Mouse (Mus musculus): Measurements from ENCODE around the gene Abcc6. TPM values are rescaled to one million over a fixed set of nuclear protein-coding genes. Genes with fewer than 3 reads are reported as not detected.

Gene Abcc6
- polyA plus RNA-seq, 1 experiment from 2014 or later = 0.15 TPM

GRCm38 (mm10) chr7:46013266-46014010, 16.7 kb downstream of the Abcc6 start:
- H3K27me3 ChIP-seq (ENCODE audit: control insufficient read depth, insufficient read depth, low read length) = no peaks in the 10 kb centered on the region
- H3K4me3 ChIP-seq (ENCODE audit: low read depth, low read length) = no peak overlapping the region
- H3K27ac ChIP-seq (ENCODE audit: low read depth, low read length) = no peak overlapping the region
- no peak overlapping the region for H3K4me2 ChIP-seq (ENCODE audit: low read depth)
- no peaks in the 10 kb centered on the region for H3K36me3 ChIP-seq (ENCODE audit: control insufficient read depth, insufficient read depth, low read length)
- H3K9me3 ChIP-seq (ENCODE audit: control insufficient read depth, low read length) = no peaks in the 10 kb centered on the region
- DNase-seq (ENCODE audit: low spot score) (peak; percentile 43), ATAC-seq (ENCODE audit: insufficient read depth, low FRiP score, low TSS enrichment) (no peak)
- H3K9ac ChIP-seq (ENCODE audit: low read length) = no peak overlapping the region
- peaks cover 5% of the 10 kb centered on the region; the same call in 1 of the 2 replicates for H3K4me1 ChIP-seq (ENCODE audit: control insufficient read depth, insufficient read depth, low read length)
- WGBS = 15% methylated on average over 9 of the region's 9 CpGs

DNA sequence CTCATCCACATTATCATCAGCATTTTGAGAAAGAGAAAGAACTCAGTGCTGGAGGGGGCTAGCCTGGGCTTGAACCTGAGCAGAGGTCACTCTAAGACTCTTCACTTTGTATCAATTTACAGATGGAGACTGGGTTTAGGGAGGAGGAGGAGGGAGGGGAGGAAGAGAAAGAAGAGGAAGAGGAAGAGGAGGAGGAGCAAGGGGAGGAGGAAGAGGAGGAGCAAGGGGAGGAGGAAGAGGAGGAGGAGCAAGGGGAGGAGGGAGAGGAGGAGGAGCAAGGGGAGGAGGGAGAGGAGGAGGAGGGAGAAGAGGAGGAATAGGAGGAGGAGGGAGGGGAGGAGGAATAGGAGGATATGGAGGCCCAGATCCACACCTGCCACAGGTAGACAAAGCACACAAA, 18.0 kb downstream of the Abcc6 start:
- no peaks in the 10 kb centered on the region for H3K9me3 ChIP-seq (ENCODE audit: control insufficient read depth, low read length)
- H3K9ac ChIP-seq (ENCODE audit: low read length) = no peak overlapping the region
- no peaks in the 10 kb centered on the region for H3K36me3 ChIP-seq (ENCODE audit: control insufficient read depth, insufficient read depth, low read length)
- no peak overlapping the region for H3K4me3 ChIP-seq (ENCODE audit: low read depth, low read length)
- DNase-seq (ENCODE audit: low spot score) (no peak), ATAC-seq (ENCODE audit: insufficient read depth, low FRiP score, low TSS enrichment) (no peak)
- H3K27ac ChIP-seq (ENCODE audit: low read depth, low read length) = no peak overlapping the region
- no peak overlapping the region for H3K4me2 ChIP-seq (ENCODE audit: low read depth)
- H3K27me3 ChIP-seq (ENCODE audit: control insufficient read depth, insufficient read depth, low read length) = no peaks in the 10 kb centered on the region
- H3K4me1 ChIP-seq (ENCODE audit: control insufficient read depth, insufficient read depth, low read length) = peaks cover 5% of the 10 kb centered on the region; the same call in 1 of the 2 replicates

GRCm38 (mm10) chr7:46009578-46009977, 20.5 kb downstream of the Abcc6 start:
- Histone ChIP-seq H3K9me3 (ENCODE audit: control insufficient read depth, low read length) (no peaks in the 10 kb centered on the region), H3K4me2 (ENCODE audit: low read depth) (no peak overlapping the region), H3K9ac (ENCODE audit: low read length) (no peak overlapping the region), H3K4me1 (ENCODE audit: control insufficient read depth, insufficient read depth, low read length) (peaks cover 5% of the 10 kb centered on the region; the same call in 1 of the 2 replicates), H3K27me3 (ENCODE audit: control insufficient read depth, insufficient read depth, low read length) (no peaks in the 10 kb centered on the region), H3K36me3 (ENCODE audit: control insufficient read depth, insufficient read depth, low read length) (no peaks in the 10 kb centered on the region), H3K27ac (ENCODE audit: low read depth, low read length) (no peak overlapping the region), H3K4me3 (ENCODE audit: low read depth, low read length) (no peak overlapping the region)
- DNase-seq (ENCODE audit: low spot score) (peak; percentile 64), ATAC-seq (ENCODE audit: insufficient read depth, low FRiP score, low TSS enrichment) (no peak)
- WGBS = 25% methylated on average over 5 of the region's 5 CpGs

GRCm38 (mm10) chr7:46002748-46003147, 27.4 kb downstream of the Abcc6 start:
- no peaks in the 10 kb centered on the region for H3K36me3 ChIP-seq (ENCODE audit: control insufficient read depth, insufficient read depth, low read length)
- WGBS = 64% methylated on average over 4 of the region's 4 CpGs
- DNase-seq (ENCODE audit: low spot score) (no peak), ATAC-seq (ENCODE audit: insufficient read depth, low FRiP score, low TSS enrichment) (no peak)
- no peaks in the 10 kb centered on the region for H3K4me1 ChIP-seq (ENCODE audit: control insufficient read depth, insufficient read depth, low read length)
- no peaks in the 10 kb centered on the region for H3K27me3 ChIP-seq (ENCODE audit: control insufficient read depth, insufficient read depth, low read length)
- H3K4me3 ChIP-seq (ENCODE audit: low read depth, low read length) = no peak overlapping the region
- no peak overlapping the region for H3K27ac ChIP-seq (ENCODE audit: low read depth, low read length)
- H3K4me2 ChIP-seq (ENCODE audit: low read depth) = no peak overlapping the region
- H3K9me3 ChIP-seq (ENCODE audit: control insufficient read depth, low read length) = no peaks in the 10 kb centered on the region
- H3K9ac ChIP-seq (ENCODE audit: low read length) = no peak overlapping the region

DNA sequence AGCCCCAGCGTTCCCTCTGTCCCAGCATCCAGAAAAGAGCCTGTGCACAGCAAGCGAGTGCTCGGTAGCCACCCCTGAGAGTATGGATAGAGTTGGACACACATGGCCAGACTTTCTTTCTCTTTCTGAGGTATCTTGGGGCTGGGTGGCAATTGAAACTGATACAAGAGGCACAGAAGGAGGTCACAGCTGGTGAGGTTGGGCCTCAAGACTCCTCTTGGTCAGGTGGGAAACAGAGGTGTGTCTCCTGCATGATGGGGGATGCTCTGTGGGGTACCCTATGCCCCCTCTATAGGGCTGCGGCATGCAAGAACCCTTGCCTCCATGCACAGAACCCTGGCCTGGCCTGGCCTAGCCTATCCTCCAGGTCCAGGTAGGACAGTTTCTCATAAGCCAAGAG, 29.5 kb downstream of the Abcc6 start:
- H3K9ac ChIP-seq (ENCODE audit: low read length) = no peak overlapping the region
- DNase-seq (ENCODE audit: low spot score) = no peak

GRCm38 (mm10) chr7:45992470-45992869, 37.6 kb downstream of the Abcc6 start:
- H3K36me3 ChIP-seq (ENCODE audit: control insufficient read depth, insufficient read depth, low read length) = no peaks in the 10 kb centered on the region
- ATAC-seq (ENCODE audit: insufficient read depth, low FRiP score, low TSS enrichment) (no peak), DNase-seq (ENCODE audit: low spot score) (no peak)
- no peak overlapping the region for H3K27ac ChIP-seq (ENCODE audit: low read depth, low read length)
- H3K9me3 ChIP-seq (ENCODE audit: control insufficient read depth, low read length) = no peaks in the 10 kb centered on the region
- no peak overlapping the region for H3K4me3 ChIP-seq (ENCODE audit: low read depth, low read length)
- 88% methylated on average over 8 of the region's 8 CpGs for WGBS
- H3K27me3 ChIP-seq (ENCODE audit: control insufficient read depth, insufficient read depth, low read length) = no peaks in the 10 kb centered on the region
- H3K9ac ChIP-seq (ENCODE audit: low read length) = no peak overlapping the region
- H3K4me2 ChIP-seq (ENCODE audit: low read depth) = no peak overlapping the region
- no peaks in the 10 kb centered on the region for H3K4me1 ChIP-seq (ENCODE audit: control insufficient read depth, insufficient read depth, low read length)

More for the DNA sequence above, 29.5 kb downstream of the Abcc6 start:
- Histone ChIP-seq H3K4me3 (ENCODE audit: low read depth, low read length) (no peak overlapping the region), H3K4me1 (ENCODE audit: control insufficient read depth, insufficient read depth, low read length) (no peaks in the 10 kb centered on the region), H3K36me3 (ENCODE audit: control insufficient read depth, insufficient read depth, low read length) (no peaks in the 10 kb centered on the region), H3K9me3 (ENCODE audit: control insufficient read depth, low read length) (no peaks in the 10 kb centered on the region), H3K27me3 (ENCODE audit: control insufficient read depth, insufficient read depth, low read length) (no peaks in the 10 kb centered on the region), H3K27ac (ENCODE audit: low read depth, low read length) (no peak overlapping the region), H3K4me2 (ENCODE audit: low read depth) (no peak overlapping the region)
- 90% methylated on average over 4 of the region's 4 CpGs for WGBS
- ATAC-seq (ENCODE audit: insufficient read depth, low FRiP score, low TSS enrichment) = no peak

- no peaks in the 10 kb centered on the region for H3K9me3 ChIP-seq (ENCODE audit: control insufficient read depth, low read length)
- no peak overlapping the region for H3K27ac ChIP-seq (ENCODE audit: low read depth, low read length)
- WGBS = 93% methylated on average over 1 of the region's 1 CpGs
- no peaks in the 10 kb centered on the region for H3K27me3 ChIP-seq (ENCODE audit: control insufficient read depth, insufficient read depth, low read length)
- ATAC-seq (ENCODE audit: insufficient read depth, low FRiP score, low TSS enrichment) = no peak
- H3K4me2 ChIP-seq (ENCODE audit: low read depth) = no peak overlapping the region
- H3K36me3 ChIP-seq (ENCODE audit: control insufficient read depth, insufficient read depth, low read length) = no peaks in the 10 kb centered on the region
- no peak overlapping the region for H3K4me3 ChIP-seq (ENCODE audit: low read depth, low read length)
- no peaks in the 10 kb centered on the region for H3K4me1 ChIP-seq (ENCODE audit: control insufficient read depth, insufficient read depth, low read length)
- no peak for DNase-seq (ENCODE audit: low spot score)
- no peak overlapping the region for H3K9ac ChIP-seq (ENCODE audit: low read length)
Measured at GRCm38 (mm10) chr7:45988344-45988743, 41.8 kb downstream of the Abcc6 start.

- Histone ChIP-seq H3K36me3 (ENCODE audit: control insufficient read depth, insufficient read depth, low read length) (no peaks in the 10 kb centered on the region), H3K27me3 (ENCODE audit: control insufficient read depth, insufficient read depth, low read length) (no peaks in the 10 kb centered on the region), H3K9me3 (ENCODE audit: control insufficient read depth, low read length) (no peaks in the 10 kb centered on the region), H3K4me3 (ENCODE audit: low read depth, low read length) (no peak overlapping the region), H3K4me1 (ENCODE audit: control insufficient read depth, insufficient read depth, low read length) (no peaks in the 10 kb centered on the region), H3K9ac (ENCODE audit: low read length) (no peak overlapping the region), H3K27ac (ENCODE audit: low read depth, low read length) (no peak overlapping the region), H3K4me2 (ENCODE audit: low read depth) (no peak overlapping the region)
- no peak for ATAC-seq (ENCODE audit: insufficient read depth, low FRiP score, low TSS enrichment)
- no peak for DNase-seq (ENCODE audit: low spot score)
- 79% methylated on average over 3 of the region's 6 CpGs for WGBS
Measured at GRCm38 (mm10) chr7:45986893-45987292, 43.2 kb downstream of the Abcc6 start.

- no peaks in the 10 kb centered on the region for H3K4me1 ChIP-seq (ENCODE audit: control insufficient read depth, insufficient read depth, low read length)
- DNase-seq (ENCODE audit: low spot score) = no peak
- H3K9me3 ChIP-seq (ENCODE audit: control insufficient read depth, low read length) = no peaks in the 10 kb centered on the region
- no peaks in the 10 kb centered on the region for H3K36me3 ChIP-seq (ENCODE audit: control insufficient read depth, insufficient read depth, low read length)
- no peak overlapping the region for H3K9ac ChIP-seq (ENCODE audit: low read length)
- H3K27ac ChIP-seq (ENCODE audit: low read depth, low read length) = no peak overlapping the region
- WGBS = 80% methylated on average over 5 of the region's 5 CpGs
- no peaks in the 10 kb centered on the region for H3K27me3 ChIP-seq (ENCODE audit: control insufficient read depth, insufficient read depth, low read length)
- H3K4me2 ChIP-seq (ENCODE audit: low read depth) = no peak overlapping the region
- H3K4me3 ChIP-seq (ENCODE audit: low read depth, low read length) = no peak overlapping the region
- ATAC-seq (ENCODE audit: insufficient read depth, low FRiP score, low TSS enrichment) = no peak
Measured at GRCm38 (mm10) chr7:45981612-45982011, 48.5 kb downstream of the Abcc6 start.

All from neural tube, embryonic 11.5 days (tissue).